Mouse (Mus musculus) frontal cortex, adult (tissue): ENCODE results near the gene Gm7233.
"Not testable (repeated sequence)": the region's sequence is repeated elsewhere in the genome, so short reads cannot be mapped to it uniquely, and the experiment has no call there.

ENCODE experiments used
- ATAC-seq: cut with Nextera tagmentation; 2 replicates; pipeline ENCODE4 v1.9.2; 2017; ENCODE audit warnings: mild to moderate bottlenecking, moderate library complexity, mixed read lengths; ENCODE audit not compliant: low TSS enrichment

Gene Gm7233

GRCm38 (mm10) chr14:43179567-43179966 is at the start of gene Gm7233:
Gm7233 (plus strand) TSS chr14:43179867.
- not testable (repeated sequence) for ATAC-seq

- not testable (repeated sequence) for ATAC-seq
These were observed 12.5 kb upstream of the Gm7233 start for GRCm38 (mm10) chr14:43167189-43167588.

- not testable (repeated sequence) for ATAC-seq
These were observed 11.7 kb upstream of the Gm7233 start for GRCm38 (mm10) chr14:43167942-43168341.

GRCm38 (mm10) chr14:43168573-43169170 is 11.0 kb upstream of the Gm7233 start:
- peak; percentile 96 for ATAC-seq

- not testable (repeated sequence) for ATAC-seq
These were observed 55.5 kb downstream of the Gm7233 start, which contains the start of gene Gm8122 for GRCm38 (mm10) chr14:43235204-43235603. Gm8122 (minus strand) TSS chr14:43235304.
